Mouse (Mus musculus) kidney, adult 2 months (tissue): Measurements from ENCODE around the gene Slc6a18. TPM values are rescaled to one million over a fixed set of nuclear protein-coding genes. Genes with fewer than 3 reads are reported as not detected.

ENCODE experiments used
- DNase-seq: peaks from one replicate; pipeline ENCODE4 v3.0.0; 2021
- H3K27ac ChIP-seq: fragments of 200-500 bp; 2 replicates; pipeline ENCODE4 v1.5.1; 2012; ENCODE audit warnings: low read depth, low read length, control low read depth, inconsistent platforms; ENCODE audit not compliant: insufficient read depth
- H3K27me3 ChIP-seq: fragments of 200-500 bp; replicated peaks from 2 replicates; pipeline ENCODE4 v1.6.1; 2012; ENCODE audit warnings: mild to moderate bottlenecking, moderate library complexity, low read length, inconsistent platforms; ENCODE audit not compliant: control insufficient read depth, insufficient read depth
- H3K36me3 ChIP-seq: fragments of 200-500 bp; 2 replicates; pipeline ENCODE4 v1.6.1; 2012; ENCODE audit warnings: mild to moderate bottlenecking, moderate library complexity, low read length, inconsistent platforms; ENCODE audit not compliant: control insufficient read depth, insufficient read depth
- H3K4me1 ChIP-seq: fragments of 200-500 bp; 2 replicates; pipeline ENCODE4 v1.6.1; 2011; ENCODE audit warnings: low read length; ENCODE audit not compliant: control insufficient read depth, insufficient read depth
- H3K4me3 ChIP-seq: fragments of 200-500 bp; 2 replicates; pipeline ENCODE4 v1.5.1; 2011; ENCODE audit warnings: mild to moderate bottlenecking, low read depth, low read length, control low read depth; ENCODE audit not compliant: insufficient read depth
- CTCF ChIP-seq: fragments of 200-500 bp; conservative IDR thresholded peaks from 2 replicates; pipeline ENCODE4 v1.5.1; 2011; ENCODE audit warnings: low read depth, mild to moderate bottlenecking, control low read depth, low read length, moderate library complexity, mixed read lengths; ENCODE audit not compliant: insufficient read depth, insufficient read length
- POLR2A ChIP-seq: fragments of 200-500 bp; IDR thresholded peaks from one replicate; pipeline ENCODE4 v1.6.1; 2011; ENCODE audit warnings: low read depth, low read length, control low read depth
- WGBS: fragments of 180-500 bp; shearing (Covaris S2); methylation state at CpG from one replicate; pipeline ENCODE4 v1.1.7; 2018; 5-methylcytosine and 5-hydroxymethylcytosine counted together
- polyA plus RNA-seq: library from polyadenylated mRNA; depleted of rRNA; stranded (reverse); fragments of >200 nt; gene quantifications from 2 replicates; pipeline ENCODE4 v1.2.3, GENCODE M21; 2012; rRNA removed

Gene Slc6a18
- polyA plus RNA-seq: 438 and 863 TPM in 2 replicates

DNA sequence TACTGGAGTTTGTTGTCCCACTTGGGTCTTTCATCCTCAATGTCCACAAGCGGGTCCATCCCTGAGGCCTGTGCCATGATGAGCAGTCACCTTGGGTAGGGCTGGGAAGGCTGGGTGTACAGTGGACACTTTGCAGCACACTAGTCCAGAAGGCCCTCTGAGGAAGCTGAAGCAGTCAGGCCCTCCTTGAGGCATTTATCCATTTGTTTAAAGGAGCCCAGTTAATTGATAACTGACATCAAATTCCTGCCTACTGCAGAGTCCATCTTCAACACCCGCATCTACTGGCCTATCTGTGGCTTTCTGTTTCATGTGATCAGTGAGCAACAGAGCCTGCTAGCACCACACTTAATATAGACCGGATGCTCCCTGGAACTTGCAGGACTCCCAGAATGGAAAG, at the start of gene Slc6a18:
Gene Slc6a18, minus strand, starts transcription at position 171 of the 400 bp plus-strand sequence.
- no peak for TF ChIP-seq CTCF
- TF ChIP-seq POLR2A: no peak
- no peaks in the 10 kb centered on the region for H3K27me3 ChIP-seq
- H3K4me3 ChIP-seq: peak within 1 kb of the TSS; percentile 46
- H3K27ac ChIP-seq: peak within 1 kb of the TSS; percentile 88
- no peaks in the 10 kb centered on the region; the same call in 1 of the 2 replicates for H3K36me3 ChIP-seq
- DNase-seq: peak; percentile 82
- H3K4me1 ChIP-seq: peaks cover 38% of the 10 kb centered on the region
- WGBS: 70% methylated on average over 3 of the region's 3 CpGs

GRCm38 (mm10) chr13:73725315-73725714, 47.5 kb upstream of the Slc6a18 start:
- DNase-seq: no peak
- Histone ChIP-seq H3K4me1 (no peaks in the 10 kb centered on the region), H3K27ac (no peak overlapping the region), H3K36me3 (no peaks in the 10 kb centered on the region), H3K4me3 (no peak overlapping the region), H3K27me3 (no peaks in the 10 kb centered on the region)
- TF ChIP-seq POLR2A: no peak
- TF ChIP-seq CTCF: no peak
- WGBS: 83% methylated on average over 5 of the region's 5 CpGs

GRCm38 (mm10) chr13:73723081-73723668, 45.4 kb upstream of the Slc6a18 start:
- H3K36me3 ChIP-seq: no peaks in the 10 kb centered on the region
- 23% methylated on average over 8 of the region's 8 CpGs for WGBS
- peak overlapping the region; percentile 75 for H3K27ac ChIP-seq
- H3K27me3 ChIP-seq: no peaks in the 10 kb centered on the region
- TF ChIP-seq POLR2A: no peak
- peak; percentile 59 for TF ChIP-seq CTCF
- no peaks in the 10 kb centered on the region for H3K4me1 ChIP-seq
- peak; percentile 90 for DNase-seq
- H3K4me3 ChIP-seq: no peak overlapping the region

DNA sequence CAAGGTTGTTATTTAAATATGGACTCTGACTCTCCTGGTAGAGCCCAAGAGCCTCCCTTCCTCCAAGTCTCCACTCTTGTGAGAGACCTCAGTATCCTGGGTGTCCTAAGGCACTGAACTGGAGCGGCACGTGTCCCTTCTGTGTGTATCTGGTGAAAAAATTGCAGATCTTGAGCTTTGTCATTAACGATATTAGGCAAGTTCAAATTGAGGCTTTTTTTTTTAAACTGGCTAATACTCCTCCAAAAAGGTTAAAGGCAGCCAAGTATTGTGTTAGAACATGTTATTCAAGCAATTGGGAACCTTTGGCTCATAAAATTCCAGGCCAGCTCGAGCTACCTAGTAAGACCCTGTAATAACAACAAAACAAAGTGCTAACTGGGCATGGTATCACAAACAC, 42.4 kb upstream of the Slc6a18 start:
- Histone ChIP-seq H3K27me3 (no peaks in the 10 kb centered on the region), H3K27ac (peak overlapping the region; percentile 86), H3K4me1 (no peaks in the 10 kb centered on the region; the same call in 1 of the 2 replicates), H3K4me3 (no peak overlapping the region), H3K36me3 (no peaks in the 10 kb centered on the region)
- peak; percentile 79 for DNase-seq
- TF ChIP-seq POLR2A (no peak), CTCF (no peak)
- WGBS: 53% methylated on average over 4 of the region's 4 CpGs

DNA sequence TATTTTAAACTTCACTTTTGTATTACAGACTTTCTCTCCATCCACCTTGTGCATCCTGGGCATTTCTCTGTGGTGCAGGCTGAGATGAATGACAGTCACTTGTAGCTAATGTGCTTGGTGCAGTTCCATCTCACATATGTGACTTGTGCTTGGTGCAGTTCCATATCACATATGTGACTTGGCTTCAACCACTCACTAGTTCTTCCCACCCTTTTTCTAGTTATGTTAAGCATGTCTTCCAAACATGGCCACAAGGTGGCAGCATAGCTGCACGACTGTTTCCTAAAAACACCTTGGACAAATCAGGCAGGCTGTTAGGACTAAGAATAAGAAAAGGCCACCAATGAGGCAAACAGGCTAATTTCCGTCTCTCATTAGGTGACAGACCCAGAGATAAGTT, 40.4 kb upstream of the Slc6a18 start:
- no peaks in the 10 kb centered on the region; the same call in 1 of the 2 replicates for H3K4me1 ChIP-seq
- WGBS: 1% methylated on average over 2 of the region's 2 CpGs
- DNase-seq: peak; percentile 90
- TF ChIP-seq POLR2A (no peak), CTCF (peak; percentile 70)
- no peak overlapping the region for H3K4me3 ChIP-seq
- no peaks in the 10 kb centered on the region for H3K36me3 ChIP-seq
- no peaks in the 10 kb centered on the region for H3K27me3 ChIP-seq
- H3K27ac ChIP-seq: no peak overlapping the region

GRCm38 (mm10) chr13:73714020-73714419, 36.2 kb upstream of the Slc6a18 start:
- Histone ChIP-seq H3K36me3 (no peaks in the 10 kb centered on the region), H3K4me1 (peaks cover 21% of the 10 kb centered on the region), H3K4me3 (no peak overlapping the region), H3K27ac (peak overlapping the region; percentile 12; the same call in 1 of the 2 replicates), H3K27me3 (no peaks in the 10 kb centered on the region)
- TF ChIP-seq CTCF (peak; percentile 63), POLR2A (no peak)
- DNase-seq: peak; percentile 66
- WGBS: 62% methylated on average over 2 of the region's 2 CpGs

GRCm38 (mm10) chr13:73713204-73713603, 35.4 kb upstream of the Slc6a18 start:
- Histone ChIP-seq H3K36me3 (no peaks in the 10 kb centered on the region), H3K27me3 (no peaks in the 10 kb centered on the region), H3K4me1 (peaks cover 21% of the 10 kb centered on the region), H3K27ac (peak overlapping the region; percentile 32; the same call in 1 of the 2 replicates), H3K4me3 (no peak overlapping the region)
- WGBS: 66% methylated on average over 4 of the region's 4 CpGs
- DNase-seq: no peak
- TF ChIP-seq POLR2A (no peak), CTCF (no peak)
